Mouse (Mus musculus) heart, postnatal 0 days (tissue): ENCODE measurements around the gene Slc23a4.

Experiments
- CTCF ChIP-seq: IDR thresholded peaks from 2 replicates; pipeline ENCODE4 v1.5.1; 2016; ENCODE audit warnings: antibody characterized with exemption, control low read depth, low read depth
- EP300 ChIP-seq: IDR thresholded peaks from 2 replicates; pipeline ENCODE4 v1.6.1; 2016; ENCODE audit warnings: antibody characterized with exemption, low read depth

GRCm38 (mm10) chr6:34954926-34955861, 33.0 kb downstream of the Slc23a4 start:
- TF ChIP-seq EP300 (no peak), CTCF (peak; percentile 57)
